Mouse (Mus musculus) C2C12 (cell line): ENCODE data around the gene Mei1. TPM values are rescaled to one million over a fixed set of nuclear protein-coding genes. Genes with fewer than 3 reads are reported as not detected.
"Not testable (repeated sequence)": the region's sequence is repeated elsewhere in the genome, so short reads cannot be mapped to it uniquely, and the experiment has no call there.

ENCODE experiments used
- H3K27me3 ChIP-seq: one replicate; pipeline ENCODE4 v1.6.1; 2011; ENCODE audit not compliant: control insufficient read depth, insufficient read depth, insufficient read length
- H3K36me3 ChIP-seq: one replicate; pipeline ENCODE4 v1.6.1; 2011; ENCODE audit not compliant: control insufficient read depth, insufficient read depth
- H3K4me3 ChIP-seq: one replicate; pipeline ENCODE4 v1.5.1; 2011; ENCODE audit warnings: mild to moderate bottlenecking, control low read depth; ENCODE audit not compliant: poor library complexity, insufficient read depth, severe bottlenecking
- H3K79me2 ChIP-seq: one replicate; pipeline ENCODE4 v1.6.1; 2011; ENCODE audit not compliant: control insufficient read depth, insufficient read depth
- H3K79me3 ChIP-seq: one replicate; pipeline ENCODE4 v1.6.1; 2011; ENCODE audit warnings: low read depth, control low read depth
- H3ac ChIP-seq: one replicate; pipeline ENCODE3; 2011; ENCODE audit warnings: low read depth; ENCODE audit not compliant: control insufficient read depth, insufficient read length
- CEBPB ChIP-seq: IDR thresholded peaks from one replicate; pipeline ENCODE4 v1.6.1; 2011; ENCODE audit warnings: low read depth, mild to moderate bottlenecking, control low read depth, moderate library complexity
- CTCF ChIP-seq: IDR thresholded peaks from one replicate; pipeline ENCODE4 v1.5.1; 2011; ENCODE audit not compliant: control insufficient read depth, insufficient read depth, insufficient read length
- FOSL1 ChIP-seq: IDR thresholded peaks from one replicate; pipeline ENCODE4 v1.8.0; 2011; ENCODE audit warnings: mild to moderate bottlenecking, low read length; ENCODE audit not compliant: poor library complexity, insufficient read depth, severe bottlenecking
- MAX ChIP-seq: IDR thresholded peaks from one replicate; pipeline ENCODE4 v1.6.1; 2011; ENCODE audit warnings: mild to moderate bottlenecking, control low read depth
- MYOD1 ChIP-seq: IDR thresholded peaks from one replicate; pipeline ENCODE4 v1.6.1; 2011; ENCODE audit warnings: low read depth; ENCODE audit not compliant: control insufficient read depth, insufficient read length
- MYOG ChIP-seq: IDR thresholded peaks from one replicate; pipeline ENCODE4 v1.6.1; 2011; ENCODE audit not compliant: control insufficient read depth, insufficient read length; ENCODE audit errors: extremely low read depth
- USF1 ChIP-seq: IDR thresholded peaks from one replicate; pipeline ENCODE4 v1.6.1; 2011; ENCODE audit warnings: low read depth, mild to moderate bottlenecking, control low read depth, moderate library complexity
- polyA plus RNA-seq: library from polyadenylated mRNA; unstranded; fragments of >200 nt; fragmentation: generic; extraction: Trizol; gene quantifications from one replicate; pipeline ENCODE4 v1.2.1, GENCODE M21; 2012; ENCODE audit warnings: missing spikeins

The Mei1 gene
- polyA plus RNA-seq, 1 experiment = not detected

GRCm38 (mm10) chr15:82091061-82091460 is 21.3 kb downstream of the Mei1 start:
- Histone ChIP-seq H3K4me3 (no peak overlapping the region), H3K79me2 (no peaks in the 10 kb centered on the region), H3K36me3 (no peaks in the 10 kb centered on the region), H3K27me3 (peaks cover 69% of the 10 kb centered on the region), H3K79me3 (no peaks in the 10 kb centered on the region), H3ac (no peak overlapping the region)
- TF ChIP-seq CEBPB = no peak
- TF ChIP-seq MAX = no peak
- no peak for TF ChIP-seq MYOD1
- no peak for TF ChIP-seq USF1
- TF ChIP-seq MYOG = no peak
- TF ChIP-seq CTCF = no peak
- TF ChIP-seq FOSL1 = no peak

GRCm38 (mm10) chr15:82106953-82107555 is 37.3 kb downstream of the Mei1 start:
- H3ac ChIP-seq = no peak overlapping the region
- H3K36me3 ChIP-seq = no peaks in the 10 kb centered on the region
- H3K4me3 ChIP-seq = no peak overlapping the region
- TF ChIP-seq CTCF (peak; percentile 74), USF1 (no peak)
- no peaks in the 10 kb centered on the region for H3K79me2 ChIP-seq
- peaks cover 81% of the 10 kb centered on the region for H3K27me3 ChIP-seq
- H3K79me3 ChIP-seq = no peaks in the 10 kb centered on the region

- H3K27me3 ChIP-seq = peaks cover 20% of the 10 kb centered on the region
- H3K4me3 ChIP-seq = no peak overlapping the region
- H3K79me3 ChIP-seq = no peaks in the 10 kb centered on the region
- H3K79me2 ChIP-seq = no peaks in the 10 kb centered on the region
- H3ac ChIP-seq = no peak overlapping the region
- no peaks in the 10 kb centered on the region for H3K36me3 ChIP-seq
- TF ChIP-seq MAX = no peak
- no peak for TF ChIP-seq MYOD1
- no peak for TF ChIP-seq CTCF
- TF ChIP-seq MYOG = no peak
These were observed 50.7 kb downstream of the Mei1 start for GRCm38 (mm10) chr15:82120544-82120943.

- not testable (repeated sequence) for H3K79me3 ChIP-seq, H3K4me3 ChIP-seq, H3K27me3 ChIP-seq, H3ac ChIP-seq, H3K79me2 ChIP-seq
- H3K36me3 ChIP-seq = peaks cover 13% of the 10 kb centered on the region
These were observed 56.9 kb downstream of the Mei1 start for GRCm38 (mm10) chr15:82126690-82127089.

- peak within 1 kb of the TSS; percentile 74 for H3K4me3 ChIP-seq
- H3K79me2 ChIP-seq = peaks cover 7% of the 10 kb centered on the region
- no peak for TF ChIP-seq CEBPB
- peak; percentile 99 for TF ChIP-seq MAX
- peak; percentile 92 for TF ChIP-seq MYOD1
- peaks cover 5% of the 10 kb centered on the region for H3K27me3 ChIP-seq
- H3K79me3 ChIP-seq = no peaks in the 10 kb centered on the region
- H3ac ChIP-seq = peak within 1 kb of the TSS; percentile 78
- peaks cover 17% of the 10 kb centered on the region for H3K36me3 ChIP-seq
These were observed 57.9 kb downstream of the Mei1 start, which contains the start of gene Ccdc134 for GRCm38 (mm10) chr15:82127426-82128374. Ccdc134 (plus strand) TSS chr15:82127922.

- Histone ChIP-seq H3K79me2 (peaks cover 7% of the 10 kb centered on the region), H3K4me3 (peak overlapping the region; percentile 74), H3K36me3 (peaks cover 22% of the 10 kb centered on the region), H3ac (peak overlapping the region; percentile 78), H3K27me3 (peaks cover 5% of the 10 kb centered on the region), H3K79me3 (no peaks in the 10 kb centered on the region)
- TF ChIP-seq MYOG (no peak), CEBPB (no peak), FOSL1 (no peak), CTCF (no peak), MAX (no peak)
These were observed 58.6 kb downstream of the Mei1 start for GRCm38 (mm10) chr15:82128398-82128797.
